Mouse (Mus musculus) neural tube, embryonic 13.5 days (tissue): ENCODE data around the gene Rdh16. TPM values are rescaled to one million over a fixed set of nuclear protein-coding genes. Genes with fewer than 3 reads are reported as not detected.
"Not testable (repeated sequence)": the region's sequence is repeated elsewhere in the genome, so short reads cannot be mapped to it uniquely, and the experiment has no call there.

Source experiments
- ATAC-seq: fragments of 200-750 bp; cut with Nextera tagmentation; 2 replicates; pipeline ENCODE4 v1.8.0; 2017; ENCODE audit warnings: low read depth, mild to moderate bottlenecking, moderate TSS enrichment, moderate library complexity
- H3K27ac ChIP-seq: fragments of 300-500 bp; sonication (generic); replicated peaks from 2 replicates; pipeline ENCODE4 v1.5.1; 2015; ENCODE audit warnings: moderate library complexity, mild to moderate bottlenecking, inconsistent platforms
- H3K27me3 ChIP-seq: fragments of 300-500 bp; sonication (generic); 2 replicates; pipeline ENCODE4 v1.6.1; 2015; ENCODE audit warnings: mild to moderate bottlenecking, inconsistent platforms
- H3K36me3 ChIP-seq: fragments of 300-500 bp; sonication (generic); 2 replicates; pipeline ENCODE4 v1.6.1; 2015; ENCODE audit warnings: mild to moderate bottlenecking, inconsistent platforms
- H3K4me1 ChIP-seq: fragments of 300-500 bp; sonication (generic); replicated peaks from 2 replicates; pipeline ENCODE4 v1.6.1; 2015; ENCODE audit warnings: inconsistent platforms
- H3K4me2 ChIP-seq: fragments of 300-500 bp; sonication (generic); 2 replicates; pipeline ENCODE4 v1.6.1; 2015; ENCODE audit warnings: inconsistent platforms, mild to moderate bottlenecking, moderate library complexity
- H3K4me3 ChIP-seq: fragments of 300-500 bp; sonication (generic); 2 replicates; pipeline ENCODE4 v1.5.1; 2015; ENCODE audit warnings: mild to moderate bottlenecking, inconsistent platforms
- H3K9ac ChIP-seq: fragments of 300-500 bp; sonication (generic); 2 replicates; pipeline ENCODE4 v1.6.1; 2015; ENCODE audit warnings: moderate library complexity, mild to moderate bottlenecking, inconsistent platforms
- H3K9me3 ChIP-seq: fragments of 300-500 bp; sonication (generic); 2 replicates; pipeline ENCODE4 v1.6.1; 2016; ENCODE audit warnings: inconsistent platforms
- WGBS: fragments of 180-500 bp; shearing (Covaris S2); methylation state at CpG from one replicate; pipeline ENCODE4 v1.1.7; 2015; 5-methylcytosine and 5-hydroxymethylcytosine counted together
- polyA plus RNA-seq: library from polyadenylated mRNA; unstranded; fragments of >200 nt; fragmentation: Nextera tagmentation; extraction: Ambion mirVana; gene quantifications from 2 replicates; pipeline ENCODE4 v1.2.1, GENCODE M21; 2015

Rdh16 gene
- polyA plus RNA-seq, 1 experiment from 2014 or later = not detected

- Histone ChIP-seq H3K27ac (no peak overlapping the region), H3K36me3 (no peaks in the 10 kb centered on the region), H3K4me1 (0 out of 2 replicates have a peak, but pooled peaks cover 4% of the 10 kb centered on the region), H3K9me3 (no peaks in the 10 kb centered on the region), H3K4me2 (no peak overlapping the region), H3K27me3 (no peaks in the 10 kb centered on the region), H3K9ac (no peak overlapping the region), H3K4me3 (no peak overlapping the region)
- WGBS = 70% methylated on average over 1 of the region's 1 CpGs
- ATAC-seq = no peak
These were observed 85.6 kb downstream of the Rdh16 start for GRCm38 (mm10) chr10:127886551-127886950.

- 82% methylated on average over 4 of the region's 4 CpGs for WGBS
- Histone ChIP-seq H3K9ac (no peak overlapping the region), H3K36me3 (no peaks in the 10 kb centered on the region), H3K4me3 (no peak overlapping the region), H3K4me1 (0 out of 2 replicates have a peak, but pooled peaks cover 4% of the 10 kb centered on the region), H3K4me2 (no peak overlapping the region), H3K9me3 (no peaks in the 10 kb centered on the region), H3K27ac (no peak overlapping the region), H3K27me3 (no peaks in the 10 kb centered on the region)
- no peak for ATAC-seq
These were observed 86.0 kb downstream of the Rdh16 start for GRCm38 (mm10) chr10:127886971-127887370.

- Histone ChIP-seq H3K27ac (no peak within 1 kb of the TSS), H3K36me3 (no peaks in the 10 kb centered on the region), H3K4me3 (no peak within 1 kb of the TSS), H3K4me2 (no peak within 1 kb of the TSS), H3K9ac (no peak within 1 kb of the TSS), H3K9me3 (no peaks in the 10 kb centered on the region), H3K4me1 (0 out of 2 replicates have a peak, but pooled peaks cover 4% of the 10 kb centered on the region), H3K27me3 (no peaks in the 10 kb centered on the region)
- ATAC-seq = no peak
These were observed 87.7 kb downstream of the Rdh16 start, which contains the start of gene Rdh7 for GRCm38 (mm10) chr10:127888605-127889004. TSS of gene Rdh7 (minus strand) at chr10:127888817.

GRCm38 (mm10) chr10:127891481-127891880 lies 90.5 kb downstream of the Rdh16 start:
- WGBS = 96% methylated on average over 1 of the region's 1 CpGs
- no peak overlapping the region for H3K27ac ChIP-seq
- H3K9me3 ChIP-seq = no peaks in the 10 kb centered on the region
- H3K9ac ChIP-seq = no peak overlapping the region
- H3K27me3 ChIP-seq = no peaks in the 10 kb centered on the region
- no peaks in the 10 kb centered on the region for H3K36me3 ChIP-seq
- no peak for ATAC-seq
- no peak overlapping the region for H3K4me3 ChIP-seq
- 0 out of 2 replicates have a peak, but pooled peaks cover 4% of the 10 kb centered on the region for H3K4me1 ChIP-seq
- no peak overlapping the region for H3K4me2 ChIP-seq

- not testable (repeated sequence) for H3K9me3 ChIP-seq, H3K4me2 ChIP-seq, ATAC-seq, H3K36me3 ChIP-seq, H3K4me1 ChIP-seq, H3K9ac ChIP-seq, H3K27me3 ChIP-seq, H3K4me3 ChIP-seq, H3K27ac ChIP-seq
- WGBS = 65% methylated on average over 5 of the region's 5 CpGs
These were observed 92.4 kb downstream of the Rdh16 start for GRCm38 (mm10) chr10:127893163-127894022.

Other genes with a start within 250 kb of the Rdh16 start
- gene Lrp1, start 180.0 kb upstream of the Rdh16 start, polyA plus RNA-seq = 80.9 and 110 TPM in 2 replicates
- 5.9 and 6.0 TPM in 2 replicates for gene Stat6, start 158.2 kb upstream of the Rdh16 start, polyA plus RNA-seq
- gene Nemp1, start 134.3 kb upstream of the Rdh16 start, polyA plus RNA-seq = 3.3 and 3.6 TPM in 2 replicates
- gene Nab2, start 132.6 kb upstream of the Rdh16 start, polyA plus RNA-seq = 4.0 and 4.5 TPM in 2 replicates
- gene Myo1a, start 96.0 kb upstream of the Rdh16 start, polyA plus RNA-seq = 0.88 and 0.96 TPM in 2 replicates
- gene Tac2, start 76.7 kb upstream of the Rdh16 start, polyA plus RNA-seq = 0.31 and 1.9 TPM in 2 replicates
- 3.3 and 4.5 TPM in 2 replicates for gene Zbtb39, start 61.6 kb upstream of the Rdh16 start, polyA plus RNA-seq
- gene Gpr182, start 49.4 kb upstream of the Rdh16 start, polyA plus RNA-seq = 0.45 and 0.92 TPM in 2 replicates
- gene Rdh1, start 41.4 kb upstream of the Rdh16 start, polyA plus RNA-seq = not detected in 2 replicates
- not detected in 2 replicates for gene Rdh16f1, start 41.4 kb upstream of the Rdh16 start, polyA plus RNA-seq
- 0.14 and 0.20 TPM in 2 replicates for gene Rdh9, start 24.8 kb upstream of the Rdh16 start, polyA plus RNA-seq
- gene Rdh19, start 48.8 kb downstream of the Rdh16 start, polyA plus RNA-seq = not detected in 2 replicates
- not detected in 2 replicates for gene Rdh16f2, start 65.3 kb downstream of the Rdh16 start, polyA plus RNA-seq
- gene Rdh7, start 87.7 kb downstream of the Rdh16 start, polyA plus RNA-seq = not detected in 2 replicates
- not detected in 2 replicates for gene Sdr9c7, start 97.4 kb downstream of the Rdh16 start, polyA plus RNA-seq
- gene Hsd17b6, start 206.5 kb downstream of the Rdh16 start, polyA plus RNA-seq = not detected in 2 replicates
- 32.1 and 35.9 TPM in 2 replicates for gene Prim1, start 214.0 kb downstream of the Rdh16 start, polyA plus RNA-seq
- gene Naca, start 234.4 kb downstream of the Rdh16 start, polyA plus RNA-seq = 612 and 618 TPM in 2 replicates